Mouse (Mus musculus) heart, embryonic 13.5 days (tissue): ENCODE results near the gene Naxd. TPM values are rescaled to one million over a fixed set of nuclear protein-coding genes. Genes with fewer than 3 reads are reported as not detected.

Experiments
- ATAC-seq: fragments of 200-750 bp; cut with Nextera tagmentation; 2 replicates; pipeline ENCODE4 v1.8.0; 2017; ENCODE audit warnings: moderate TSS enrichment; ENCODE audit not compliant: insufficient number of reproducible peaks, low FRiP score, low TSS enrichment; ENCODE audit errors: extremely low read depth
- H3K27ac ChIP-seq: fragments of 300-500 bp; sonication (generic); replicated peaks from 2 replicates; pipeline ENCODE4 v1.5.1; 2015; ENCODE audit warnings: moderate library complexity, mild to moderate bottlenecking, inconsistent platforms
- H3K27me3 ChIP-seq: fragments of 300-500 bp; sonication (generic); replicated peaks from 2 replicates; pipeline ENCODE4 v1.6.1; 2015; ENCODE audit warnings: mild to moderate bottlenecking, inconsistent platforms
- H3K36me3 ChIP-seq: fragments of 300-500 bp; sonication (generic); 2 replicates; pipeline ENCODE4 v1.6.1; 2015; ENCODE audit warnings: mild to moderate bottlenecking, inconsistent platforms
- H3K4me1 ChIP-seq: fragments of 300-500 bp; sonication (generic); 2 replicates; pipeline ENCODE4 v1.6.1; 2015; ENCODE audit warnings: inconsistent platforms
- H3K4me2 ChIP-seq: fragments of 300-500 bp; sonication (generic); 2 replicates; pipeline ENCODE4 v1.6.1; 2015; ENCODE audit warnings: inconsistent platforms, mild to moderate bottlenecking, moderate library complexity
- H3K4me3 ChIP-seq: fragments of 300-500 bp; sonication (generic); 2 replicates; pipeline ENCODE4 v1.5.1; 2015; ENCODE audit warnings: moderate library complexity, mild to moderate bottlenecking, inconsistent platforms
- H3K9ac ChIP-seq: fragments of 300-500 bp; sonication (generic); 2 replicates; pipeline ENCODE4 v1.6.1; 2015; ENCODE audit warnings: inconsistent platforms, mild to moderate bottlenecking, moderate library complexity
- H3K9me3 ChIP-seq: fragments of 300-500 bp; sonication (generic); 2 replicates; pipeline ENCODE4 v1.6.1; 2016; ENCODE audit warnings: inconsistent platforms
- WGBS: fragments of 180-500 bp; shearing (Covaris S2); methylation state at CpG from one replicate; pipeline ENCODE4 v1.1.7; 2015; ENCODE audit warnings: mixed read lengths; 5-methylcytosine and 5-hydroxymethylcytosine counted together
- polyA plus RNA-seq: library from polyadenylated mRNA; unstranded; fragments of >200 nt; fragmentation: Nextera tagmentation; extraction: Ambion mirVana; gene quantifications from 2 replicates; pipeline ENCODE4 v1.2.1, GENCODE M21; 2015

Naxd gene
- polyA plus RNA-seq, 1 experiment from 2014 or later, result 73.5 TPM

GRCm38 (mm10) chr8:11516292-11516691 is 19.0 kb downstream of the Naxd start:
- 88% methylated on average over 9 of the region's 9 CpGs for WGBS
- Histone ChIP-seq H3K4me1 (0 out of 2 replicates have a peak, but pooled peaks cover 3% of the 10 kb centered on the region), H3K27ac (no peak overlapping the region), H3K9me3 (no peaks in the 10 kb centered on the region), H3K9ac (no peak overlapping the region), H3K4me3 (no peak overlapping the region), H3K4me2 (no peak overlapping the region), H3K36me3 (peaks cover 90% of the 10 kb centered on the region), H3K27me3 (no peaks in the 10 kb centered on the region)
- ATAC-seq, result no peak

DNA sequence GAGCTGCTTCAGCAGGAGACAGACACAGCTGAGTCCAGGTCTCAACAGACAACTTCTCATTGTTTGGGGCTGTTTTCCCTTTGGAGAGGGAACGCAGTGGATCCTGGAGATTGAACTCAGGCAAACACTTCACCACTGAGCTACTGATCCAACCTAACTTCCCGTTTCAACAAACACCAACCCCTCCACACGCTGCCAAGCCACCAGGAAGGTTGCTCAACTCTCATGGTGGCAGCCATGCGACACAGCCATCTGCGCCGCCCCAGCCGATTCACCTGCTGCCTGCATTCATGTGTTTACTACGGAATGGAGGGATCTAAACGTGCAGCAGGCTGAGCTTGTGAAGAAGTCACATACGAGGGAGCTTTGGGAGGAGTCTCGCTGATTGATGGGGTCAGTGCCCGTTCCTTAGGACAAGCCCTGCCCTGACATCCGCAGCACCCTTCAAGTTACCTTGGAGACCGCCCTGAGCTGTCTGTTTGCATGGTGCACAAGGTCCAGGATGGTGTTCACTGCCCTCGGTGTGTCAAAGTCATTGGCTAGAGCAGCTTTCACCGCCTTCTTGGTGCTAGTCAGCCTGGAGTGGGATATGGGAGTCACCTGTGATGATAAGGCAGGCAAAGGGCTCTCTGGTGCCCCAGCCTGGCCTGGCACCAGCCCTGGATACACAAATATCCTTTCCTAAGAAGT is 20.2 kb downstream of the Naxd start:
- no peak overlapping the region for H3K4me2 ChIP-seq
- WGBS, result 82% methylated on average over 16 of the region's 16 CpGs
- H3K4me3 ChIP-seq, result no peak overlapping the region
- no peak overlapping the region for H3K9ac ChIP-seq
- no peak overlapping the region for H3K27ac ChIP-seq
- peaks cover 87% of the 10 kb centered on the region for H3K36me3 ChIP-seq
- no peaks in the 10 kb centered on the region for H3K27me3 ChIP-seq
- no peak for ATAC-seq
- H3K9me3 ChIP-seq, result no peaks in the 10 kb centered on the region
- H3K4me1 ChIP-seq, result 0 out of 2 replicates have a peak, but pooled peaks cover 3% of the 10 kb centered on the region

GRCm38 (mm10) chr8:11518056-11518396 is 20.7 kb downstream of the Naxd start:
- H3K27me3 ChIP-seq, result no peaks in the 10 kb centered on the region
- H3K4me3 ChIP-seq, result no peak overlapping the region
- 84% methylated on average over 6 of the region's 6 CpGs for WGBS
- H3K36me3 ChIP-seq, result peaks cover 86% of the 10 kb centered on the region
- H3K9ac ChIP-seq, result no peak overlapping the region
- 0 out of 2 replicates have a peak, but pooled peaks cover 3% of the 10 kb centered on the region for H3K4me1 ChIP-seq
- ATAC-seq, result no peak
- H3K27ac ChIP-seq, result no peak overlapping the region
- H3K4me2 ChIP-seq, result no peak overlapping the region
- no peaks in the 10 kb centered on the region for H3K9me3 ChIP-seq

- H3K4me2 ChIP-seq, result no peak overlapping the region
- peaks cover 84% of the 10 kb centered on the region for H3K36me3 ChIP-seq
- H3K9ac ChIP-seq, result no peak overlapping the region
- H3K27me3 ChIP-seq, result no peaks in the 10 kb centered on the region
- H3K4me1 ChIP-seq, result 0 out of 2 replicates have a peak, but pooled peaks cover 3% of the 10 kb centered on the region
- H3K27ac ChIP-seq, result no peak overlapping the region
- WGBS, result 87% methylated on average over 11 of the region's 11 CpGs
- no peaks in the 10 kb centered on the region for H3K9me3 ChIP-seq
- no peak overlapping the region for H3K4me3 ChIP-seq
- ATAC-seq, result no peak
These were observed 21.4 kb downstream of the Naxd start for GRCm38 (mm10) chr8:11518676-11519075.

DNA sequence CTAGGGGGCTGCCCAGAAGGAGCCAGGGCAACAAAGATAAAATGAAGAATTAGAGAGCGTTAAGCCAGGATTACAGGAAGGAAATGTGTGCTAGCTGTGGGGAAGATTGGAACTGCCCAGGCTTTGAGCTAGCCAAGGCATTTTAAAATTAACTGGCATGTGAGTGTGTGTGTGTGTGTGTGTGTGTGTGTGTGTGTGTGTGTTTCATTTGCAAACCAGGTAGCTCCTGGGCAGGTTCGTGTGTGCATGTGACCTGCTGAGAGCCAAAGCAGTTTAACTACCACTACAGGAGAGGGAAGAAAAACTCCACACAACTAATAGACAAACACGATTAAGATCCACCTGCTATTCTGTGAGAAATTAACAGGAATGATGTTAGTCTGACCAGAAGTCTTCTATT is 26.0 kb downstream of the Naxd start:
- peaks cover 52% of the 10 kb centered on the region for H3K36me3 ChIP-seq
- H3K4me2 ChIP-seq, result no peak overlapping the region
- H3K4me3 ChIP-seq, result no peak overlapping the region
- no peak overlapping the region for H3K9ac ChIP-seq
- ATAC-seq, result no peak
- no peaks in the 10 kb centered on the region for H3K4me1 ChIP-seq
- no peaks in the 10 kb centered on the region for H3K9me3 ChIP-seq
- H3K27me3 ChIP-seq, result no peaks in the 10 kb centered on the region
- 67% methylated on average over 3 of the region's 3 CpGs for WGBS
- H3K27ac ChIP-seq, result no peak overlapping the region

DNA sequence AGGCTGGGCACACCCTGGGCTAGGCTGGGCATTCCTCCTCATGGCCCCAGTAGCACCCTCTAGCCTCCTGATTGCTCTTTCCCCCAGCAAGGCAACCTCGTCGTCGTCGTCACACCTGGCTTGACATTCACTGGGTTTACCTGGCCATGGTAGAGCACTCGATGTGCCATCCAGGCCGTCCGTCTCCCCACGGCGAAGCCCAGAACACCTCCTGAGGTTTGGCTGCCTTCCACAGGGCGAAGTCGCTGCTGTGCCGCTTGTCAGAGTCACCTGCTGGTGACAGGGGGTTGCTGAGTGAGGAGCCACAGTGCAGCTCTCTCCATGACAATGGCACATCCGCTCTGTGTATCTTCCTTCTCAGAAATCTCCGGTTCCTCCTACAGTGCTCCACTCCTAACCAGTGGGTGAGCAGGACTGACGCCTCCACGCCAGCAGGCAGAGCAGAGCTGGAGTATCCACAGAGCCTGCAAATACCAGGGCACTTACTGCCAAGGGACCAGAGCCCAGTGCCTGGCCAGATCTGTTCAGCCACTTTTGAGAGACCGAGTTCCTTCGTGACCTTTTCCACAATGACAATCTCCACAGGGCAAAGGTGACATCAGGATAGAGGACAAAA is 33.0 kb downstream of the Naxd start:
- Histone ChIP-seq H3K4me1 (no peaks in the 10 kb centered on the region), H3K36me3 (peaks cover 55% of the 10 kb centered on the region), H3K4me3 (no peak overlapping the region), H3K9me3 (peaks cover 5% of the 10 kb centered on the region; the same call in 1 of the 2 replicates), H3K9ac (no peak overlapping the region), H3K27me3 (no peaks in the 10 kb centered on the region), H3K4me2 (no peak overlapping the region), H3K27ac (no peak overlapping the region)
- no peak for ATAC-seq
- whole genome bisulfite sequencing, result 76% methylated on average over 18 of the region's 18 CpGs

GRCm38 (mm10) chr8:11530849-11531248 is 33.5 kb downstream of the Naxd start:
- no peak overlapping the region for H3K9ac ChIP-seq
- no peak overlapping the region for H3K4me3 ChIP-seq
- no peak overlapping the region for H3K27ac ChIP-seq
- 74% methylated on average over 4 of the region's 4 CpGs for WGBS
- H3K4me2 ChIP-seq, result no peak overlapping the region
- H3K27me3 ChIP-seq, result no peaks in the 10 kb centered on the region
- peaks cover 53% of the 10 kb centered on the region for H3K36me3 ChIP-seq
- ATAC-seq, result no peak
- H3K4me1 ChIP-seq, result no peaks in the 10 kb centered on the region
- H3K9me3 ChIP-seq, result peaks cover 5% of the 10 kb centered on the region; the same call in 1 of the 2 replicates

- WGBS, result 54% methylated on average over 9 of the region's 9 CpGs
These were observed 37.2 kb downstream of the Naxd start for GRCm38 (mm10) chr8:11534494-11534893.

GRCm38 (mm10) chr8:11539049-11539448 is 41.7 kb downstream of the Naxd start:
- Histone ChIP-seq H3K4me3 (no peak overlapping the region), H3K9ac (no peak overlapping the region), H3K36me3 (peaks cover 86% of the 10 kb centered on the region), H3K9me3 (no peaks in the 10 kb centered on the region), H3K27ac (no peak overlapping the region), H3K4me1 (0 out of 2 replicates have a peak, but pooled peaks cover 6% of the 10 kb centered on the region), H3K4me2 (no peak overlapping the region), H3K27me3 (no peaks in the 10 kb centered on the region)
- no peak for ATAC-seq
- whole genome bisulfite sequencing, result 88% methylated on average over 4 of the region's 4 CpGs

More at GRCm38 (mm10) chr8:11534494-11534893, 37.2 kb downstream of the Naxd start:
- H3K4me1 ChIP-seq, result no peaks in the 10 kb centered on the region
- H3K4me3 ChIP-seq, result no peak overlapping the region
- H3K4me2 ChIP-seq, result no peak overlapping the region
- H3K27me3 ChIP-seq, result no peaks in the 10 kb centered on the region
- H3K9ac ChIP-seq, result no peak overlapping the region
- H3K9me3 ChIP-seq, result peaks cover 5% of the 10 kb centered on the region; the same call in 1 of the 2 replicates
- ATAC-seq, result no peak
- no peak overlapping the region for H3K27ac ChIP-seq
- H3K36me3 ChIP-seq, result peaks cover 74% of the 10 kb centered on the region

DNA sequence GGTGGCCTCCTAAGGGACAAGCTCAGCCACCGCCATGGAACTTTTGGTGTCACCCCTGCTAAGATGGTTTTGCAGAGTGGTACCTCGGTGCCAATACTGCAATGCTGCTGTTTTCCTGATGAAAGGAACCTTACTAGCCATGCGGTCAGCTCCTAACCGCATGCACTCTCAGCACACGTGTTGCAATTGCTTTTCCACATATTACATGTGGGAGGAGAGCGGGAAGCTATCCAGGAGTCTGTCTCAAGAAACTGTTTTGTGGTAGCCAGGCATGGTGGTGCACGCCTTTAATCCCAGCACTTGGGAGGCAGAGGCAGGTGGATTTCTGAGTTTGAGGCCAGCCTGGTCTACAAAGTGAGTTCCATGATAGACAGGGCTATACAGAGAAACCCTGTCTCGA is 42.9 kb downstream of the Naxd start:
- H3K4me3 ChIP-seq, result no peak overlapping the region
- 0 out of 2 replicates have a peak, but pooled peaks cover 6% of the 10 kb centered on the region for H3K4me1 ChIP-seq
- WGBS, result 91% methylated on average over 8 of the region's 8 CpGs
- H3K27me3 ChIP-seq, result no peaks in the 10 kb centered on the region
- no peak for ATAC-seq
- H3K36me3 ChIP-seq, result peaks cover 78% of the 10 kb centered on the region
- no peaks in the 10 kb centered on the region for H3K9me3 ChIP-seq
- H3K9ac ChIP-seq, result no peak overlapping the region
- no peak overlapping the region for H3K27ac ChIP-seq
- H3K4me2 ChIP-seq, result no peak overlapping the region

GRCm38 (mm10) chr8:11542031-11542430 is 44.7 kb downstream of the Naxd start:
- WGBS, result 82% methylated on average over 12 of the region's 12 CpGs
- no peak overlapping the region for H3K9ac ChIP-seq
- H3K36me3 ChIP-seq, result peaks cover 80% of the 10 kb centered on the region
- no peak overlapping the region for H3K4me2 ChIP-seq
- H3K4me1 ChIP-seq, result 0 out of 2 replicates have a peak, but pooled peaks cover 6% of the 10 kb centered on the region
- no peak for ATAC-seq
- H3K4me3 ChIP-seq, result no peak overlapping the region
- H3K27me3 ChIP-seq, result no peaks in the 10 kb centered on the region
- no peak overlapping the region for H3K27ac ChIP-seq
- H3K9me3 ChIP-seq, result no peaks in the 10 kb centered on the region

DNA sequence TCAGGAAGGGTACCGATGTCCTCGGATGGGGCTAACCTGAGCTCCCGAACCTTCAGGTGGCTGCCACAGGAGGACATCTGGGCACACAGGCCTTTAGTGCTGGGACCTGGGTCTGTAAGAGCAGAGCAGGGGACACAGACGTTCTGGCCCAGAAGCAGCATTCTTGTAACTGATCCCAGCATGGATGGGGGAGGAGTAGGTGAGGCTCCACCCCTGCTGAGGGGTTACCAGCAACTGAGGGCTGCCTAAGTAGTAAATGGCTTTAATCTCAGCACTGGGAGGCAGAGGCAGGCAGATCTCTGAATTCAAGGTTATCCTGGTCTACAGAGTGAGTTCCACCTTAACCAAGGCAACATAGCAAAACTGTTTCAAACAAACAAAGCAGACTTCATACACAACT is 45.6 kb downstream of the Naxd start:
- Histone ChIP-seq H3K4me2 (no peak overlapping the region), H3K4me1 (0 out of 2 replicates have a peak, but pooled peaks cover 6% of the 10 kb centered on the region), H3K27ac (no peak overlapping the region), H3K4me3 (no peak overlapping the region), H3K9ac (no peak overlapping the region), H3K9me3 (no peaks in the 10 kb centered on the region), H3K36me3 (peaks cover 80% of the 10 kb centered on the region), H3K27me3 (no peaks in the 10 kb centered on the region)
- 83% methylated on average over 4 of the region's 4 CpGs for WGBS
- no peak for ATAC-seq
